Mouse (Mus musculus) bone marrow macrophage, adult 2 months (primary cell): ENCODE data around the gene Rundc1.

Source experiments
- CTCF ChIP-seq: IDR thresholded peaks from 2 replicates; pipeline ENCODE4 v1.5.1; 2012; ENCODE audit warnings: low read depth, mild to moderate bottlenecking, low read length, moderate library complexity
- POLR2A ChIP-seq: IDR thresholded peaks from 2 replicates; pipeline ENCODE4 v1.6.1; 2012; ENCODE audit warnings: mild to moderate bottlenecking, low read depth, low read length, borderline replicate concordance

DNA sequence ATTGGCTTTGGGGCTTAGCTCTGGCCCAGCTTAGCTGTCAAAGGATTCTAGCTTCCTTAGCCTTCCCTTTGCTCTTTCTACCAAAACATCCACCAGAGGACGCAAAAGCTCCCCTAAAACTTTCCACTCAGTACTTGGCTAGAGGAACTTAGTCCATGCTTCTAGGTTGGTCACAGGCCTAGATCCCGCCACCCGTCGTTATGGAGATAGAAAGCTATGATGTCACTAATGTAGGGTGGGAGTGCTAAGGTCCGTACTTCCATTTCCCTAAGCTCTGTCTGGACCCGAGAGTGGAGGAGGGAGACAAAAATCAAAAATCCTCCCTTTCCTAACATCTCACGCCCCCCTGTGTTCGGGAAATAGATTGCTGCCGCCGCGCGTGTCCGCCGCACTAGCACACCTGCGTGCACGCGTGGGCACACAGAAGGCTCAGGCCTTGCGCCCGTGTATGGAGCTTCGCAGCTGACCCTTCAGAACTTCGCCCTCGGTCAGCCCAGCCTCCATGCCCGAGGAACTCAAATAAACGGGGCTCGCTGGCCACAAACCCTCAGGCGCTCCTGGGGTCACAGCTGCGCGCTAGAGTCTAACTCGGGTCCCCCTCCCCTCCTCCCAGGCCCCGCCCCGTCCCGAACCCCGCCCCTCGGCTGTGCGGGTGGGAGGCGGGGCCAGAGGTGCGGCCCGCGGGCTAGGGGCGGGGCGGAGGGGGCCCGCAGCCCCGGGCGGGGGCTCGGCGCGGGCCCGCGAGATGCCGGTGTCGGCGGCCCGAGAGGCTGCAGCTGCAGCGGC, 42.8 kb downstream of the Rundc1 start:
- TF ChIP-seq POLR2A (no peak), CTCF (no peak)
